Mouse (Mus musculus) stomach, embryonic 16.5 days (tissue): ENCODE measurements at regions not wholly inside any gene's neighbourhood (a gene's known extent, or its start where the extent isn't known, plus 50 kb on each side); places are given as distances from the start of the nearest gene placed in this dataset.

Experiments
- ATAC-seq: fragments of 200-750 bp; cut with Nextera tagmentation; 2 replicates; pipeline ENCODE4 v1.8.0; 2017; ENCODE audit warnings: moderate number of reproducible peaks, moderate TSS enrichment; ENCODE audit not compliant: insufficient read depth, low FRiP score
- H3K27ac ChIP-seq: fragments of 300-500 bp; sonication (generic); 2 replicates; pipeline ENCODE4 v1.5.1; 2014; ENCODE audit warnings: low read length
- H3K27me3 ChIP-seq: fragments of 300-500 bp; sonication (generic); 2 replicates; pipeline ENCODE4 v1.6.1; 2014; ENCODE audit warnings: low read length, control low read depth, mixed read lengths; ENCODE audit not compliant: control insufficient read depth, insufficient read depth
- H3K36me3 ChIP-seq: fragments of 300-500 bp; sonication (generic); 2 replicates; pipeline ENCODE4 v1.6.1; 2014; ENCODE audit warnings: low read length; ENCODE audit not compliant: control insufficient read depth, insufficient read depth
- H3K4me1 ChIP-seq: fragments of 300-500 bp; sonication (generic); 2 replicates; pipeline ENCODE4 v1.6.1; 2014; ENCODE audit warnings: low read length, control low read depth, mixed read lengths; ENCODE audit not compliant: control insufficient read depth, insufficient read depth
- H3K4me2 ChIP-seq: fragments of 300-500 bp; sonication (generic); 2 replicates; pipeline ENCODE4 v1.6.1; 2014; ENCODE audit warnings: low read depth, low read length, mixed read lengths
- H3K4me3 ChIP-seq: fragments of 300-500 bp; sonication (generic); replicated peaks from 2 replicates; pipeline ENCODE4 v1.5.1; 2014; ENCODE audit warnings: mild to moderate bottlenecking, low read length
- H3K9ac ChIP-seq: fragments of 300-500 bp; sonication (generic); 2 replicates; pipeline ENCODE4 v1.6.1; 2014; ENCODE audit warnings: low read length
- H3K9me3 ChIP-seq: fragments of 300-500 bp; sonication (generic); replicated peaks from 2 replicates; pipeline ENCODE4 v1.6.1; 2016; ENCODE audit warnings: low read length, control low read depth; ENCODE audit not compliant: control insufficient read depth
- WGBS: fragments of 180-500 bp; shearing (Covaris S2); extraction: QIAGEN DNeasy Blood & Tissue Kit; methylation state at CpG from one replicate; pipeline ENCODE4 v1.1.7; 2014; 5-methylcytosine and 5-hydroxymethylcytosine counted together

DNA sequence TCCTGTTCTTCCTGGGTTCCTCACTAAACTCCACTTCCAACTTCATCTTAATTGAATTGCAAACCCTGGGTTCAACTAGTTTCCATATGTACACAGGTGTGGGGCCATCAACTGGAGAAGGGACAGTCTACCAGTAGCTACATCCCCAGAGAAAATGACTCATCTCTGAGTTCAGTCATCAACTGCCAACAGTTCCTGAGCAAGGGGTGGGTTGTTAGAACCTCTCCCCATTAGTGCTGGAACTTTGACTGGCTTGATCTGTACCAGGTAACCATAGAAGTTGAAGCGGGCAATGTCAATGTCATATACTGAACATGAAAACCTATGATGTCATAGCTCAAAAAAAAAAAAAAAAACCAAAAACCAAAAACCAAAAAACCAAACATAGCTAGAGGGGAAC is 69.8 kb downstream of the Gm21750 start:
- Histone ChIP-seq H3K9ac (no peak overlapping the region), H3K9me3 (no peaks in the 10 kb centered on the region), H3K27ac (no peak overlapping the region), H3K27me3 (no peaks in the 10 kb centered on the region), H3K4me1 (no peaks in the 10 kb centered on the region), H3K4me2 (no peak overlapping the region), H3K4me3 (no peak overlapping the region), H3K36me3 (no peaks in the 10 kb centered on the region)
- WGBS, result 93% methylated on average over 1 of the region's 1 CpGs
- ATAC-seq, result no peak

GRCm38 (mm10) chr14:73732161-73732560 is 71.1 kb downstream of the Gm21750 start:
- 54% methylated on average over 3 of the region's 3 CpGs for WGBS
- Histone ChIP-seq H3K9ac (no peak overlapping the region), H3K27me3 (no peaks in the 10 kb centered on the region), H3K9me3 (no peaks in the 10 kb centered on the region), H3K4me2 (no peak overlapping the region), H3K36me3 (no peaks in the 10 kb centered on the region), H3K4me1 (no peaks in the 10 kb centered on the region), H3K4me3 (no peak overlapping the region), H3K27ac (no peak overlapping the region)
- ATAC-seq, result no peak

DNA sequence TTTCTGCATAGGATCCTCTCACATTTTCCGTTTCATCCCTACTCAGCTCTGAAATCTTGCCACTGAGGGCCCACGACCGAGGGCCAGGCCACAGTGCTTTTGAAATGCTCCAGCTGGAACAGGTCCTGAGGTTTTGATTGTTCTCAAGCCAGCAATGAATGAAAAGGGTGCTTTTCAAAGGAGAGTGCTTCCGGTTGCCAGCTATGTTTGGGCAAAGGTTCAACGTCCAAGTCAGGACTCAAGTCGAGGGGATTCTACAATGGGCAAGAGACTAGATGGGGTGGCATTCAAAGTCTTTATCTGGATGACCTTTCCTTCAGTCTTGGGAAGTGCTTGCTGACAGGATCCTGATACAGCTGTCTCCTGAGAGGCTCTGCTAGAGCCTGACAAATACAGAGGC is 89.8 kb downstream of the Gm21750 start:
- Histone ChIP-seq H3K9ac (no peak overlapping the region), H3K4me2 (no peak overlapping the region), H3K9me3 (no peaks in the 10 kb centered on the region), H3K36me3 (no peaks in the 10 kb centered on the region), H3K4me1 (no peaks in the 10 kb centered on the region), H3K27ac (no peak overlapping the region), H3K4me3 (no peak overlapping the region), H3K27me3 (no peaks in the 10 kb centered on the region)
- 55% methylated on average over 6 of the region's 6 CpGs for WGBS
- ATAC-seq, result no peak

- no peak for ATAC-seq
These were observed 99.0 kb downstream of the Gm21750 start for GRCm38 (mm10) chr14:73759986-73760385.

DNA sequence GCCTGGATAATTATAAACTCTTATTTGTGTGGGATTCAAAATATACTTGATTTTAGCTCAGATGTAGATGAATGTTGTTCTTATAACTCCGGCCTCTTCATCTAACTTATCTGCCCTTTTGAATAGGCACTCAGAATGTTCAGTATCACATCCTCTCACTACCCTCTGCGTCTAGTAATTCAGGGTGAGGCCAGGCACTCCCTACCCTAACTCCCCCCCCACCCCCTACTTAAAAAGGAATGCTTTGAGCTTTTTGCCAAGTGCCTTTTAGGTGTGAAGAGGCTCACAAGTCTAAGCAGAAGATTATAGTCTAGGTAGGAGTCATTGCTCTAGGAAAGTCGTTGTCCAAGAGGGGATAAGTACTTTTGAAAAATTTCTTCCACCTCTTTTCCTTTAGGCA is 111.9 kb downstream of the Gm21750 start:
- Histone ChIP-seq H3K36me3 (no peaks in the 10 kb centered on the region), H3K9me3 (no peaks in the 10 kb centered on the region), H3K4me3 (no peak overlapping the region), H3K27ac (no peak overlapping the region), H3K4me1 (no peaks in the 10 kb centered on the region), H3K27me3 (no peaks in the 10 kb centered on the region), H3K9ac (no peak overlapping the region), H3K4me2 (no peak overlapping the region)
- no peak for ATAC-seq
- 54% methylated on average over 3 of the region's 3 CpGs for WGBS

More at GRCm38 (mm10) chr14:73759986-73760385, 99.0 kb downstream of the Gm21750 start:
- Histone ChIP-seq H3K9me3 (no peaks in the 10 kb centered on the region), H3K9ac (no peak overlapping the region), H3K4me3 (no peak overlapping the region), H3K27me3 (no peaks in the 10 kb centered on the region), H3K36me3 (no peaks in the 10 kb centered on the region), H3K4me1 (no peaks in the 10 kb centered on the region), H3K4me2 (no peak overlapping the region), H3K27ac (no peak overlapping the region)
- 46% methylated on average over 1 of the region's 1 CpGs for WGBS

DNA sequence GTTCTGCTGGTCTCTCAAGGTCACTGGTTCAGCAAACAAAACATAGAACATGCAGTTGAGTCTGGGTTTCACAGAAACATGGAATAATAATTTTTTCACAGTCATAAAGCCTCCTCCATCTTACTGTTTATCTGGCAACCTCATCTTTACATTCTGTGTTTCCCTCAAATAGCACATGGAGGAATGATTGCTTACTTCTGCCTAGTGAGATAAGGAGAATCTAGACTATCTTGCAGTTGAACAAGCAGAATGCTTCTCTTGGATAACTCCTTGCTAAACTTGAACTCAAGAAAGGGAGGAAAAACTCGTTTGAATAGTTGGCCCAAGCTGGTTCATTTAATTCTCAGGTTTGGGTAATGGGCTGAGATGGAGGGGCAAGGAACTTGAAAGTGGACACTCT is 112.8 kb downstream of the Gm21750 start:
- WGBS, result 6% methylated on average over 1 of the region's 1 CpGs
- no peaks in the 10 kb centered on the region for H3K4me1 ChIP-seq
- no peak for ATAC-seq
- no peaks in the 10 kb centered on the region for H3K27me3 ChIP-seq
- H3K36me3 ChIP-seq, result no peaks in the 10 kb centered on the region
- H3K4me3 ChIP-seq, result no peak overlapping the region
- H3K9ac ChIP-seq, result no peak overlapping the region
- H3K27ac ChIP-seq, result no peak overlapping the region
- H3K9me3 ChIP-seq, result no peaks in the 10 kb centered on the region
- H3K4me2 ChIP-seq, result no peak overlapping the region

GRCm38 (mm10) chr14:73776066-73776465 is 115.0 kb downstream of the Gm21750 start:
- H3K27ac ChIP-seq, result no peak overlapping the region
- no peak overlapping the region for H3K9ac ChIP-seq
- no peak overlapping the region for H3K4me3 ChIP-seq
- H3K4me1 ChIP-seq, result no peaks in the 10 kb centered on the region
- ATAC-seq, result no peak
- H3K9me3 ChIP-seq, result no peaks in the 10 kb centered on the region
- H3K36me3 ChIP-seq, result no peaks in the 10 kb centered on the region
- H3K27me3 ChIP-seq, result no peaks in the 10 kb centered on the region
- 16% methylated on average over 1 of the region's 1 CpGs for WGBS
- H3K4me2 ChIP-seq, result no peak overlapping the region

DNA sequence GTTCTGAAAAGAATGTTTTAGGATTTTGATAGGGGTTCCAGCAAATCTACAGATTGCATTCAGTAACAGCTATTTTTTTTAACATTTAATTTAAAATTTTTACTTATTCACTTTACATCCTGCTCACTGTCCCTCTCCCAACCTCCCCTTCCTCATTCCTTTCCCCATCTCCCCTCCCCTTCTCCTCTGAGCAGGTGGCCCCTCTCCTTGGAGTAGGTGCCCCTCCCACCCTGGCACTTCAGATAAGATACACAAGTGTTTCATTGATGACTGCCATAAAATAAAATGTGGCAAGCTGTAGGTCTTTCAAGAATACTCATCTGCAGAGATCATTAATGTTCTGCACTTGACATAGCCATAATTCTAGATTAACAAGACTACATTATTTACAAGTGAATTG is 146.1 kb downstream of the Gm21750 start:
- H3K9me3 ChIP-seq, result no peaks in the 10 kb centered on the region
- H3K27me3 ChIP-seq, result no peaks in the 10 kb centered on the region
- no peak overlapping the region for H3K27ac ChIP-seq
- no peaks in the 10 kb centered on the region for H3K4me1 ChIP-seq
- H3K4me3 ChIP-seq, result no peak overlapping the region
- H3K4me2 ChIP-seq, result no peak overlapping the region
- H3K9ac ChIP-seq, result no peak overlapping the region
- H3K36me3 ChIP-seq, result no peaks in the 10 kb centered on the region
- no peak for ATAC-seq

DNA sequence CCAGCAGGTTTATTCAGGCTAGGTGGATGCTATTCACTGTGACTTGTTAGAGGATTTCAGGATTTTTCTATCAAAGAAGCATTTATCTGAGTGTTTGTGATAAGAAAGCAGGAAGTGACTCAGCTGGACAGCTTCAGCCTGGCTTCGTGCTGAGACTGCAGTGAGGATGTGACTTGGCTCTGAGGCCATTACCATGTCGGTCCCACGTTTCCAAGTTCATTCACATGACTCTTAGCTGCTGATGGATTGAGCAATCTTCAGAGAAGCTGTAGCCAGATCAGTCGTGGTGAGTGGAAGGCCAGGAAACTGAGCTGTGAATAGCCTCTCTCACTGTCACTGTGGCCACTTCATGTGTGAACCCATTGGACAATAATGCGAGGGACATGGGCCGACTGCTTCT is 177.9 kb downstream of the Gm21750 start:
- Histone ChIP-seq H3K4me3 (no peak overlapping the region), H3K27me3 (no peaks in the 10 kb centered on the region), H3K9ac (no peak overlapping the region), H3K36me3 (no peaks in the 10 kb centered on the region), H3K9me3 (no peaks in the 10 kb centered on the region), H3K4me1 (no peaks in the 10 kb centered on the region), H3K27ac (no peak overlapping the region), H3K4me2 (no peak overlapping the region)
- no peak for ATAC-seq
- 64% methylated on average over 6 of the region's 6 CpGs for WGBS

GRCm38 (mm10) chr14:73861782-73862181 is 200.8 kb downstream of the Gm21750 start:
- H3K36me3 ChIP-seq, result no peaks in the 10 kb centered on the region
- H3K4me1 ChIP-seq, result no peaks in the 10 kb centered on the region
- no peak overlapping the region for H3K27ac ChIP-seq
- 24% methylated on average over 2 of the region's 2 CpGs for WGBS
- ATAC-seq, result no peak
- H3K4me3 ChIP-seq, result no peak overlapping the region
- H3K9ac ChIP-seq, result no peak overlapping the region
- no peaks in the 10 kb centered on the region for H3K27me3 ChIP-seq
- no peaks in the 10 kb centered on the region for H3K9me3 ChIP-seq
- no peak overlapping the region for H3K4me2 ChIP-seq
